Mouse (Mus musculus) c-Kit-positive CD71-positive TER-119-positive erythroid progenitor cells, embryonic 14.5 days (primary cell): ENCODE data around the gene Gpx2.
A peak's percentile ranks its signal among the peaks of the same experiment; 100 is the strongest.
"Not testable (repeated sequence)": the region's sequence is repeated elsewhere in the genome, so short reads cannot be mapped to it uniquely, and the experiment has no call there.

Source experiments
- DNase-seq: peaks from one replicate; pipeline ENCODE4 v3.0.0-alpha.2; 2013; ENCODE audit warnings: low spot score

Gpx2 gene

DNA sequence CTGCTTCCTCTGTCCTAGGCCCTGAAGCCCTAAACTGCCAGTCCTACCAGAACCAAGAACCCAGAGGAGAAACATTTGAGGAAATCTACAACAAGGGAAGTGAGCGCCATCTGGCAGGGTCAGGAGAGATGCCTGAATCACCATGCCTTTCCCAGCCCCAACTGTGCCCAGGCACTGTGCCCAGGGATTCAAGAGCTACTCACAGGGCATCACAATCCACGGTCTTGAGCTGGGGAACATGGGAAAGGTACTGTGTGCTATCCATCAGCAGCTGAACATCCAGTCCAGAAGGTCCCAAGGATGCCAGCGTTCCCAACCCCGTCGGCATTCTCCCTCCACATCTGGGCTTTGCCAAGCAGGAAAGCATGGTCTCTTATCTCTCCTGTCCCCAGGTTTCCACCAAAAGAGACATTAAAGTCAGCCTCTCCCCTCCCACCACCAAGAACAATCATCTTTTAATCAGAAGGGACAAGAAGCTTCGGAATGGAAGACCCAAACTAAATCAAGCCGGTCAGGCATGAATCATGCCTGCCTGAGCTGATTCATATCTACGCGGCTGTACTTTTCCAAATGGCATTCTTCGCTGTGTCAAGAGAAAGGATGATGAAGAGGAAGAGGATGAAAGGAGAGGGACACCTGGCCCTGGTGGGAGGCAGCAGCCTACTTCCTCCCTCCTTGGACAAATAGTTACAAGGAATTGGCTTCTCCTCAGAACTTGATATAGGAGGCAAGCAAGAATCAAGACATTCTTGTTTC lies 9.9 kb upstream of the Gpx2 start:
- no peak for DNase-seq

- peak; percentile 34 for DNase-seq
Measured at GRCm38 (mm10) chr12:76803700-76804252, 8.4 kb upstream of the Gpx2 start.

DNA sequence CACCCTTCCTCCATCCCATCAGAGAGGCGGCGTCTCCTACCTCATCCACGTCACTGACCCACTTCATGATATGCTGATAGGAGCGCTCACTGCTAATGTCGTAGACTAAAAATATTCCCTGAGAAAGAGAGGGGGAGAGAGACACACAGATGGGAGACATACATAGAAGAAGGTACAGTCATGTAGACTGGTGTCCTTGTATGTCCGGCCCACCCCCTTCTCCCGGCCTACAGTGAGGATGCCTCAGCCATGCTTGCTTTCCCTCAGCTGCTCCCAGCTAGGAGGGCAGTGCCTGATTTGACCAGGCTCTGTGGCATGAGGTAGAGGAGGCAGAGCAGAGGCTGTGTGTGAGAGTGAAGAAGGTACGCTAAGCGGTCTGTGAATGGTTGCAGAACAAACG lies 7.7 kb upstream of the Gpx2 start:
- no peak for DNase-seq

DNA sequence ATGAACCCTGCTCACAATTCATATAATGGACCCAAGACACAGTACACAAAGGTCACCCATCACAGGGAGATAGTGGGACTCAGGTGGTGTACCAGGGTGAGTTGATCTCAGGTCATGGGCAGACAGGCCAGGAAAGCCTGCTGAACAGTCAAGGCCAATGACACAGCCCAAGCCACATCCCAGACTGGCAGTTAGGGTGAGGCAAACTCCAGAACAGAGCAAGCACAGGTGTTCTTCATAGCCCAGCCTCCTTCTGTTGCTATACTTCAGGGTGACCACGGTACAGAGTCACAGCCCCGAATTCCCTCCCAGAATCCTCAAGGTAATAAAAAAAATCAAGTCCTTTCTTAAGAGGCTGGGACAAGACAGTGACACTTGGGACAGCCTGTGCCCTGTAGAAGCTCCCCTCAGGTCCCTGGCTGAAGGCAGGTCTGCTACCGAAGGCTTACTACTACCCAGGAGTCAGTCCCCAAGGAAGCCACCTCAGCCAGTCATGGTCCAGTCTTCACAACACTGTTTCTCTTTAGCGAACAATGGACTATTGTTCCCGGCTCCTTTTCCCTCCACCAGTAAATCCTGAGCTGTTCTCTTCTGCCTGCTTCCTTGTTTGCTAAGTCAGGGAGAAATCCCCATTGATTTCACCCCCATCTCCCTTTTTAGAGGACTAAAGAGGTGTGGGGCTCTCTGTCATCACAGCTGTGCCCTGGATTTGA lies 2.8 kb upstream of the Gpx2 start:
- no peak for DNase-seq

GRCm38 (mm10) chr12:76796938-76797539 lies 1.7 kb upstream of the Gpx2 start:
- DNase-seq = no peak

DNA sequence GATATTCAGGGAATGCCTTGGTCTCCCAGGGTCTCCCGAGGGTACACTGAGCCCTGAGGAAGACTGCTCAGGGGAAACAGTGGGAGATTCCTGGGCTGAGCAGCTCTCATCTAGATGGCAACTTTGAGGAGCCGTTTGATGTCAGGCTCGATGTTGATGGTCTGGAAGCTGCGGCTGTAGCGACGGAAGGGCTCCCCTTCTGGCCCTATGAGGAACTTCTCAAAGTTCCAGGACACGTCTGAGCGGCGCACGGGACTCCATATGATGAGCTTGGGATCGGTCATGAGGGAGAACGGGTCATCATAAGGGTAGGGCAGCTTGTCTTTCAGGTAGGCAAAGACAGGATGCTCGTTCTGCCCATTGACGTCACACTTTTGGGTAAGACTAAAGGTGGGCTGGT lies 2.8 kb downstream of the Gpx2 start:
- not testable (repeated sequence) for DNase-seq

- DNase-seq = no peak
Measured at GRCm38 (mm10) chr12:76790446-76791084, 4.8 kb downstream of the Gpx2 start.

DNA sequence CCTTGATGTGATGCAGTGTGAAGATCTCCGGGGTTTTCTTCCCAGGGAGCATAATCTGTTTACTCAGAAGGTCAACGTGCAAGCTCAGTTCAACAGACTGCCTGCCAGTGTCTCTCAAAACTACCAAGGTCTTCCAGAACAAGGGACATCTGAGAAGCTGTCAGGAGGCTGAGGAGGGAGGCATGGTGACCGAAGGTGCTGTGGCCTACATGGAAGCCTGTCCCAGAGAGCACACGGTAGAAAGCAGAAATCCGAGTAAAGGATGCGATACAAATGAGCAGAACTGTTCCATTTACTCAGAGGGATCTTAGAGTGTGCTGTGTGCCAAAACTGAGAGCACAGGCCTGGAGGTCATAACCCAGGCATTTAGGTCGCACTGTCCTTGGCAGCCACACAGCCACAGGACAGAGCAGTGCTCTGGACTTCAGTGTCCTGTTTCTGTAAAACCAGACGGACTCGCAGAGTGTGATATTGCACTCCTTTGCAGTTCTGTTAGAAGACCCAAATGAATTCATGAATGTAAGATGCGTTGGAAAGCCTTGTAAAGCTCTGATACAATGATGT lies 11.2 kb downstream of the Gpx2 start:
- DNase-seq = no peak

DNA sequence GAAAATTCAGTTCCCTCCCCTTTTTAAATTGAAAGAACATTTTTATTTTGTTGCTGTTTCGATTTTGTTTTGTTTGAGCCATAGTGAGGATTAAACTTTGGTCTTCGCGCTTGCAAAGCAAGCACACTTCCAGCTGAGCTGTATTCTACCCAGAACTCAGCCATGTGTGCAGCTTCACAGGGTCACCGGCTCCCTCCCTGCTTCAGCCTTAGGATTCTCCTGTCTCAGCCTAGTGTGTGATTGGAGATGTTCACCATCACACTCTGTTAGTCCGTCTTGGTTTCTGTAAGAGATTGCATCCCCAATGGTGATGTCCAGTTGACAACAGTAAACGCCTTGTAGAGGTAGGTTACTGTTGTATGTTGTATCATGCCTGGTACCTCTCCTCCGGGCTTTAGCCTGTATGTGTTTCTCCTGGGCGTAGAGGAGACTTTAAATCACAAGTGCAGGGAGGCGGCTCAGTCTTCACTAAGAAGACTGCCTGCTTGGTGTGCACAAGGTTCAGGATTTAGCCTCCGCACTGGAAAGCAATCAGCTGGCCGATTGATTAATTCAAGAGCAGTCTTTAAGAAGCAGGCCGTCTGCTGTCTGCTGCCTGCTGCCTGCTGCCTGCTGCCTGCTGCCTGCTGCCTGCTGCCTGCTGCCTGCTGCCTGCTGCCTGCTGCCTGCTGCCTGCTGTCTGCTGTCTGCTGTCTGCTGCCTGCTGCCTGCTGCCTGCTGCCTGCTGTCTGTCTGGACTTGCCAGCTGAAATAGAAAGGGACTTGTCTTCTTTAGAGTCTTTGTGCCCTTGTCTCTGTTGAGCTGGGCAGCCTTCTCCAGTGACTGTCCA lies 14.5 kb downstream of the Gpx2 start:
- no peak for DNase-seq

- DNase-seq = no peak
Measured at GRCm38 (mm10) chr12:76779951-76780350, 15.4 kb downstream of the Gpx2 start.

GRCm38 (mm10) chr12:76778305-76779083 lies 16.9 kb downstream of the Gpx2 start:
- no peak for DNase-seq

DNA sequence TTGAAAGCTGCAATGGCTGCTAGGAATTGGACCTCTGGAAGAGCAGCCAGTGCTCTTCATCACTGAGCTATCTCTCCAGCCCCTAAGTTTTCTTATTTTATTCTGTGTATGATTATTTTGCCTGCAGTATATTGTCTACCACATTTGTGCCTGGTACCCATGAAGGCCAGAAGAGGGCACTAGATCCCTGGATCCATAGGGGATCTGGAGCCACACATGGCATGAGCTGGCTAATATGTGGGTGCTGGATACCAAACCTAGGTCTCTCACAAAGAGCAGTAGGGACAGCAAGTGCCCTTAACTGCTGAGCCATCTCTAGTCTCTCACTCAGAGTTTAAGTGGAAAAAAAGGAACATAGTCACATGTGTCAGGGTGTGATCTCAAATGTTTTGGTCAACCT lies 17.5 kb downstream of the Gpx2 start:
- DNase-seq = no peak

DNA sequence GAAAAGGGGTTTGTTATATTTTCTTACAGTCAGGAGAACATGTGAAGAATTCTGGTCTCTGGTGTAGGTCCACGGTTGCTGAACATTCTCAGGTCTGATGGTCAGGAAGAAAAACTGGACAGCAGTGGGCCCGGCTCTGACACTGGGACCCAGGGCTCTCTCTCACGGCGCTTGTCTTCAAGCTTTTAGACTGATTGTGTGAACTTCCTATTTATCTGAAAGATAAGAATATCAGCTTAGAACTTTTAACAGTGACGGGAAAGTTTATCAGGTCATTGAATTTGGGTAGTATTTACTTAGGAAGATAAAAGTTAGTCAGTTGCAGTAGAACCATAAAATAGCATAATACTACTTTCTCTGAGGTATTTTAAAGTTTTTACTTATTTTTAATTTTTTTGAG lies 18.5 kb downstream of the Gpx2 start:
- no peak for DNase-seq

DNA sequence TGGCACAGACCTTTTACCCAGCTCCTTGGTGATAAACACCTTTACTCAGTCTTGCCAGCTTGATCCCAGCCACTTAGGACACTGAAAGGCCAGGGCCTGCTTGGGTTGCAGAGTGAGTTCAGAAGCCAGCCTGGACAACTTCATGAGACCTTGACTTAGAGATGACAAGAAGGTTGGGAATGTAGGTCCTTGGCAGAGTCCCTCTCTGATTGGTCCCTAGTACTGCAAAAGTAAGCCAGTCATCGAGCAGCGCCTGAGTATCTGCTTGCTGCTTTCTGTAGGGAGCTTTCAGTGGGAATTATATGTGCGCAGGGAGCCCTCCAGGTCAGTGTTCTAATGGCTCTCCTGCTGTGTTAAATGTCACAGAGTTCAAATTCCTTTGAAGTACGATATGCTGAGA lies 20.2 kb downstream of the Gpx2 start:
- no peak for DNase-seq

DNA sequence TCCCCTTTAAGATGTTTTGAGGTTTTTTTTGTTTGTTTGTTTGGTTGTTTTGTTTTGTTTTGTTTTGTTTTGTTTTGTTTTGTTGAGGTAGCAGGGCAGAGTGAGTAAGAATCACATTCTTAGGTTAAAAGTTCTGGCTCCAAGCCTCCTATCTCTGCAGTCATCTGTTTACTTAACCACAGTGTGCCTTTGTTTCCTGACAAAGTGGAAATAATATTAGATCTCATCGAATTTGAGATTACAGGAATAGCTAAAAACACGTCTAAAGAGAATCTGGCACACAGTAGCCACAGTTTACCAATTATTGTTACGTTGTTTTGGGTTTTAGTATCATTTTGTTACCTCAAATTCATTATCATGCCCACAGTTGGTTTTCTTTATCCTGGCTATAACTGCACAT lies 20.7 kb downstream of the Gpx2 start:
- no peak for DNase-seq

- no peak for DNase-seq
Measured at GRCm38 (mm10) chr12:76771540-76771939, 23.8 kb downstream of the Gpx2 start.

DNA sequence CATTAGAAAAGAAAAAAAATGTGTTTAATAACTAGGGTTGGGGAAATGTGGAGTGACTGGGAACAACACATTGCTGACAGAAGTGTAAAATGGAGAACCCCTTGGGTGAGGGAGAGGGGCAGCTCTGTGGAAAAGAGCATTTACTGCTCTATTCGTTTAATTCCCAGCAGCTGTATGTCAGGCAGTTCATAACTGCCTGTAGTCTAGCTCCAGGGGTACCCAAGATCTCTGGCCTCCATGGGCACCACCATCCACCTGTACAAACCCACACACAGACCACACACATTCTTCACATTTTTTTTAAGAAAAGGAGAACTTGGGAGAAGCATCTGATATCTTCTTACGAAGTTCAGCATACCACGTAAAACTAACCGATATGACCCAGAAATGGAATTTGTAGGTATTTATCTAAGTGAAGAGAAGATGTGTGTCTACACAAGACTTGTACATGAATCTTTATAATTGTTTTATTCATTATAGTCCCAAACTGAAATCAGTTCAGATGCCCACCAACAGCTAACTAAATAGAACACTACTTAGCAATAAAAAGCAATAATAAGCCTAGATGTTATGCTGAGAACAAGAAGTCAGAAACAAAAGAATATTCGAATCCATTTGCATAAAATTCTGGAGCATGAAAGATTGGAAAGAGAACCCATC lies 24.4 kb downstream of the Gpx2 start:
- no peak for DNase-seq

- DNase-seq = no peak
Measured at GRCm38 (mm10) chr12:76765901-76766630, 29.3 kb downstream of the Gpx2 start.

DNA sequence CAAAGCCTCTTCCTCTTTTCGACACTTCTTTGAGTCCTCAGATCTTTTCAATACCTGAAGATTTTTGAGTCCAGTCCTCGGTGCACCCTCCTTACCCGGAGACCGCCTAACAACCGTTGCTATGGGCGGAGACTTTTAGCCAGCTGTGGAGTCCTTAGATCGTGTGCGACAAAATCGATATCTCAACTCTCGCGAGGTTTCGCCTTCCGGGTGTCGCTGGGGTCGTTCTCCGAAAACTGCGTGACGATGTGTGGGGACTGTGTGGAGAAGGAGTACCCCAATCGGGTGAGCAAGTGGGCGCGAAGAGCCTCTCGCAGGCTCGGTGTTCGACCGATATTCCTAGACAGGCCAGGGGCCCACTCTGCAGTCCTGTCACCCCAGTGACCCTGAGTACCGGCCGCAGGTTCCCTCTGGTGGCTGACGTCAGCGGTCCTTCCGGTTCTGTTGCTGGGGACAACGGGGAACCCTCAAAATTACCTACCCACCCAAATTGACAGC lies 30.0 kb downstream of the Gpx2 start, which contains the start of the genes Churc1 and Fntb:
Churc1 (plus strand) TSS at position 185 of the 498 bp plus-strand sequence.
Fntb (plus strand) TSS at position 236 of the 498 bp plus-strand sequence.
- DNase-seq = peak; percentile 100
